Mouse (Mus musculus) heart, embryonic 15.5 days (tissue): ENCODE results near the gene Slc35a2. TPM values are rescaled to one million over a fixed set of nuclear protein-coding genes. Genes with fewer than 3 reads are reported as not detected.

ENCODE experiments used
- polyA plus RNA-seq: library from polyadenylated mRNA; unstranded; fragments of >200 nt; fragmentation: Nextera tagmentation; extraction: Ambion mirVana; gene quantifications from 2 replicates; pipeline ENCODE4 v1.2.1, GENCODE M21; 2015

The Slc35a2 gene
- polyA plus RNA-seq, 1 experiment from 2014 or later = 22.3 TPM

Other genes with a start within 250 kb of the Slc35a2 start
- gene Syp, start 245.6 kb upstream of the Slc35a2 start, polyA plus RNA-seq = 0.64 and 2.8 TPM in 2 replicates
- gene Prickle3, start 226.8 kb upstream of the Slc35a2 start, polyA plus RNA-seq = 8.0 and 10.6 TPM in 2 replicates
- 129 and 145 TPM in 2 replicates for gene Plp2, start 212.6 kb upstream of the Slc35a2 start, polyA plus RNA-seq
- 0.69 and 1.2 TPM in 2 replicates for gene Magix, start 202.8 kb upstream of the Slc35a2 start, polyA plus RNA-seq
- gene Gpkow, start 186.9 kb upstream of the Slc35a2 start, polyA plus RNA-seq = 27.0 and 28.2 TPM in 2 replicates
- 25.4 and 33.7 TPM in 2 replicates for gene Wdr45, start 169.7 kb upstream of the Slc35a2 start, polyA plus RNA-seq
- gene Gm45208, start 161.8 kb upstream of the Slc35a2 start, polyA plus RNA-seq = 1.2 TPM in 1 of 2 replicates, not detected in the other
- 30.5 and 39.4 TPM in 2 replicates for gene Praf2, start 155.6 kb upstream of the Slc35a2 start, polyA plus RNA-seq
- gene Ccdc120, start 133.1 kb upstream of the Slc35a2 start, polyA plus RNA-seq = 4.1 and 8.7 TPM in 2 replicates
- 16.6 and 21.7 TPM in 2 replicates for gene Tfe3, start 121.5 kb upstream of the Slc35a2 start, polyA plus RNA-seq
- 25.9 and 31.1 TPM in 2 replicates for gene Gripap1, start 94.3 kb upstream of the Slc35a2 start, polyA plus RNA-seq
- gene Kcnd1, start 61.7 kb upstream of the Slc35a2 start, polyA plus RNA-seq = 0.69 and 1.0 TPM in 2 replicates
- gene Otud5, start 42.7 kb upstream of the Slc35a2 start, polyA plus RNA-seq = 24.7 and 31.7 TPM in 2 replicates
- gene Pim2, start 5.8 kb upstream of the Slc35a2 start, polyA plus RNA-seq = 4.5 and 6.3 TPM in 2 replicates
- 72.8 and 77.9 TPM in 2 replicates for gene Pqbp1, start 15.2 kb downstream of the Slc35a2 start, polyA plus RNA-seq
- gene Timm17b, start 15.3 kb downstream of the Slc35a2 start, polyA plus RNA-seq = 102 and 124 TPM in 2 replicates
- not detected in 2 replicates for gene Gm10491, start 23.8 kb downstream of the Slc35a2 start, polyA plus RNA-seq
- not detected in 2 replicates for gene Gm10490, start 25.5 kb downstream of the Slc35a2 start, polyA plus RNA-seq
- 0.39 and 3.3 TPM in 2 replicates for gene Pcsk1n, start 35.8 kb downstream of the Slc35a2 start, polyA plus RNA-seq
- gene Eras, start 44.6 kb downstream of the Slc35a2 start, polyA plus RNA-seq = not detected in 2 replicates
- gene Hdac6, start 63.9 kb downstream of the Slc35a2 start, polyA plus RNA-seq = 21.4 and 28.6 TPM in 2 replicates
- gene Gata1, start 94.0 kb downstream of the Slc35a2 start, polyA plus RNA-seq = 0.57 and 2.4 TPM in 2 replicates
- 0.19 and 0.66 TPM in 2 replicates for gene Glod5, start 134.5 kb downstream of the Slc35a2 start, polyA plus RNA-seq
- gene Suv39h1, start 190.7 kb downstream of the Slc35a2 start, polyA plus RNA-seq = 25.0 and 32.1 TPM in 2 replicates
- gene Was, start 206.5 kb downstream of the Slc35a2 start, polyA plus RNA-seq = 0.39 and 1.1 TPM in 2 replicates
- gene Wdr13, start 248.9 kb downstream of the Slc35a2 start, polyA plus RNA-seq = 22.3 and 25.2 TPM in 2 replicates